Comparison of ENCODE assay signal across 9 mouse cellular contexts in genomic region chr12:45072185-45072584, GRCm38 (mm10). TPM values are rescaled to one million over a fixed set of nuclear protein-coding genes. Genes with fewer than 3 reads are reported as not detected.
DNase-seq lines count a peak whose midpoint lies in the region; ATAC-seq and TF ChIP-seq lines count a peak whose summit lies in the region.
"Had no signal": no experiment of that assay in that cellular context is flagged by ENCODE, and none has a peak within 500 bp of the region (broad histone marks: within the 10 kb centered on the region; RNA-seq: fewer than 3 reads in every experiment).

No protein-coding gene starts in this region.

- 49% methylated on average over 3 of the region's 3 CpGs for WGBS in forebrain, postnatal 0 days
- WGBS in forebrain, embryonic 14.5 days = 43% methylated on average over 3 of the region's 3 CpGs
- 45% methylated on average over 3 of the region's 3 CpGs for WGBS in liver, embryonic 15.5 days (ENCODE audit: insufficient replicate concordance)
- WGBS in liver, embryonic 12.5 days (ENCODE audit: insufficient replicate concordance) = 40% methylated on average over 3 of the region's 3 CpGs
- 44% methylated on average over 3 of the region's 3 CpGs for WGBS in neural tube, embryonic 15.5 days

- ATAC-seq in forebrain, postnatal 0 days = no peak
- ATAC-seq in forebrain, embryonic 14.5 days = no peak
- ATAC-seq in liver, embryonic 15.5 days (ENCODE audit: insufficient read depth) = no peak
- no peak for ATAC-seq in liver, embryonic 12.5 days
- ATAC-seq in neural tube, embryonic 15.5 days (ENCODE audit: low FRiP score) = no peak

- peak; percentile 10; the same call in 1 of the 2 replicates for TF ChIP-seq CTCF in forebrain, postnatal 0 days (IDR thresholded peaks at IDR 0.05; ENCODE audit: low read depth)

- no peak for DNase-seq in forebrain, postnatal 0 days
- DNase-seq in forebrain, embryonic 14.5 days (ENCODE audit: low spot score) = no peak
- peak; percentile 30 for DNase-seq in kidney, adult 9 months
- no peak for DNase-seq in right cerebral cortex, postnatal 4 days
- DNase-seq in cerebellum, adult 11-12 months = no peak
- DNase-seq: cerebellum, adult 9-11 months had no signal

- H3K4me1 ChIP-seq in forebrain, postnatal 0 days (ENCODE audit: insufficient read depth) = no peaks in the 10 kb centered on the region
- peaks cover 13% of the 10 kb centered on the region; the same call in 1 of the 2 replicates for H3K4me1 ChIP-seq in forebrain, embryonic 14.5 days (ENCODE audit: control insufficient read depth, insufficient read depth, low read length)
- H3K4me1 ChIP-seq in liver, embryonic 15.5 days (replicated peaks) = no peaks in the 10 kb centered on the region
- H3K4me1 ChIP-seq in liver, embryonic 12.5 days = no peaks in the 10 kb centered on the region
- peaks cover 42% of the 10 kb centered on the region for H3K4me1 ChIP-seq in neural tube, embryonic 15.5 days

- H3K4me3 ChIP-seq in forebrain, postnatal 0 days (ENCODE audit: low read depth, low read length) = no peak overlapping the region
- H3K4me3 ChIP-seq in forebrain, embryonic 14.5 days (ENCODE audit: low read depth, low read length) = no peak overlapping the region
- H3K4me3 ChIP-seq in liver, embryonic 15.5 days (replicated peaks) = no peak overlapping the region
- H3K4me3 ChIP-seq in liver, embryonic 12.5 days = no peak overlapping the region
- H3K4me3 ChIP-seq in neural tube, embryonic 15.5 days (replicated peaks) = peak overlapping the region; percentile 3; the same call in 1 of the 2 replicates

- H3K36me3 ChIP-seq in forebrain, postnatal 0 days (ENCODE audit: insufficient read depth) = no peaks in the 10 kb centered on the region
- no peaks in the 10 kb centered on the region for H3K36me3 ChIP-seq in forebrain, embryonic 14.5 days (ENCODE audit: control insufficient read depth, insufficient read depth, low read length)
- no peaks in the 10 kb centered on the region for H3K36me3 ChIP-seq in liver, embryonic 15.5 days (replicated peaks)
- H3K36me3 ChIP-seq in liver, embryonic 12.5 days = no peaks in the 10 kb centered on the region
- no peaks in the 10 kb centered on the region for H3K36me3 ChIP-seq in neural tube, embryonic 15.5 days

- H3K9ac ChIP-seq in forebrain, postnatal 0 days = no peak overlapping the region
- H3K9ac ChIP-seq in forebrain, embryonic 14.5 days (ENCODE audit: low read length) = no peak overlapping the region
- H3K9ac ChIP-seq in liver, embryonic 15.5 days = no peak overlapping the region
- no peak overlapping the region for H3K9ac ChIP-seq in liver, embryonic 12.5 days
- H3K9ac ChIP-seq in neural tube, embryonic 15.5 days (replicated peaks) = no peak overlapping the region

- no peak overlapping the region for H3K27ac ChIP-seq in forebrain, postnatal 0 days (ENCODE audit: low read depth, low read length)
- no peak overlapping the region for H3K27ac ChIP-seq in forebrain, embryonic 14.5 days (ENCODE audit: low read depth, low read length)
- H3K27ac ChIP-seq in liver, embryonic 15.5 days (replicated peaks) = no peak overlapping the region
- no peak overlapping the region for H3K27ac ChIP-seq in liver, embryonic 12.5 days
- H3K27ac ChIP-seq in neural tube, embryonic 15.5 days (replicated peaks) = no peak overlapping the region

- H3K27me3 ChIP-seq in forebrain, postnatal 0 days (ENCODE audit: insufficient read depth, low read length) = 0 out of 2 replicates have a peak, but pooled peaks cover 4% of the 10 kb centered on the region
- no peaks in the 10 kb centered on the region for H3K27me3 ChIP-seq in forebrain, embryonic 14.5 days (replicated peaks; ENCODE audit: control insufficient read depth, insufficient read depth, low read length)
- H3K27me3 ChIP-seq in liver, embryonic 15.5 days = peaks cover 32% of the 10 kb centered on the region
- peaks cover 46% of the 10 kb centered on the region for H3K27me3 ChIP-seq in liver, embryonic 12.5 days (replicated peaks)
- peaks cover 12% of the 10 kb centered on the region; the same call in 1 of the 2 replicates for H3K27me3 ChIP-seq in neural tube, embryonic 15.5 days (replicated peaks)

- H3K4me2 ChIP-seq in forebrain, postnatal 0 days (ENCODE audit: low read depth) = 0 out of 2 replicates have a peak overlapping the region, but pooled peaks have one; percentile 4
- H3K4me2 ChIP-seq in forebrain, embryonic 14.5 days (ENCODE audit: low read length) = no peak overlapping the region; the same call in 1 of the 2 replicates
- 0 out of 2 replicates have a peak overlapping the region, but pooled peaks have one; percentile 59 for H3K4me2 ChIP-seq in liver, embryonic 15.5 days
- no peak overlapping the region for H3K4me2 ChIP-seq in liver, embryonic 12.5 days
- peak overlapping the region; percentile 99 for H3K4me2 ChIP-seq in neural tube, embryonic 15.5 days

- no peaks in the 10 kb centered on the region for H3K9me3 ChIP-seq in forebrain, postnatal 0 days (ENCODE audit: low read length)
- no peaks in the 10 kb centered on the region for H3K9me3 ChIP-seq in forebrain, embryonic 14.5 days (replicated peaks; ENCODE audit: control insufficient read depth, low read length)
- no peaks in the 10 kb centered on the region for H3K9me3 ChIP-seq in liver, embryonic 15.5 days (replicated peaks)
- no peaks in the 10 kb centered on the region for H3K9me3 ChIP-seq in liver, embryonic 12.5 days (replicated peaks)
- no peaks in the 10 kb centered on the region for H3K9me3 ChIP-seq in neural tube, embryonic 15.5 days (replicated peaks)

RNA-seq across cellular contexts. Expression of gene Stxbp6, which starts 2.3 kb away (rescaled TPM):
- 17.2 and 22.6 TPM in 2 replicates for total RNA-seq in forebrain, postnatal 0 days (2014; rRNA removed)
- polyA plus RNA-seq in forebrain, postnatal 0 days (2015; fragmentation: Nextera tagmentation; extraction: Ambion mirVana) = 7.2 and 19.6 TPM in 2 replicates
- 6.9 and 9.0 TPM in 2 replicates for polyA plus RNA-seq in forebrain, embryonic 14.5 days (2014; fragmentation: Nextera tagmentation; extraction: Ambion mirVana)
- 4.1 and 4.8 TPM in 2 replicates for polyA plus RNA-seq in liver, embryonic 15.5 days (2015; fragmentation: Nextera tagmentation; extraction: Ambion mirVana)
- polyA plus RNA-seq in liver, embryonic 12.5 days (2016; fragmentation: Nextera tagmentation; extraction: Ambion mirVana) = 5.5 and 6.7 TPM in 2 replicates
- polyA plus RNA-seq in neural tube, embryonic 15.5 days (2015; fragmentation: Nextera tagmentation; extraction: Ambion mirVana) = 19.1 and 20.3 TPM in 2 replicates

Comparison
In these comparisons a context has a peak if more than half of its experiments do, and no peak if none do; other contexts are left out.
1. H3K4me2 ChIP-seq: peak in forebrain, postnatal 0 days (single experiment), liver, embryonic 15.5 days (single experiment) and neural tube, embryonic 15.5 days (single experiment); none in forebrain, embryonic 14.5 days (single experiment) and liver, embryonic 12.5 days (single experiment).